Mouse (Mus musculus) liver (tissue): Measurements from ENCODE around the gene Clstn1.
A peak's percentile ranks its signal among the peaks of the same experiment; 100 is the strongest.
"Not testable (repeated sequence)": the region's sequence is repeated elsewhere in the genome, so short reads cannot be mapped to it uniquely, and the experiment has no call there.

Source experiments
- DNase-seq: peaks from one replicate; pipeline ENCODE4 v3.0.0-alpha.2; 2020; ENCODE audit warnings: mixed read lengths

Clstn1 gene

GRCm38 (mm10) chr4:149602236-149602635, 16.0 kb downstream of the Clstn1 start:
- no peak for DNase-seq

GRCm38 (mm10) chr4:149603860-149604259, 17.6 kb downstream of the Clstn1 start:
- no peak for DNase-seq

DNA sequence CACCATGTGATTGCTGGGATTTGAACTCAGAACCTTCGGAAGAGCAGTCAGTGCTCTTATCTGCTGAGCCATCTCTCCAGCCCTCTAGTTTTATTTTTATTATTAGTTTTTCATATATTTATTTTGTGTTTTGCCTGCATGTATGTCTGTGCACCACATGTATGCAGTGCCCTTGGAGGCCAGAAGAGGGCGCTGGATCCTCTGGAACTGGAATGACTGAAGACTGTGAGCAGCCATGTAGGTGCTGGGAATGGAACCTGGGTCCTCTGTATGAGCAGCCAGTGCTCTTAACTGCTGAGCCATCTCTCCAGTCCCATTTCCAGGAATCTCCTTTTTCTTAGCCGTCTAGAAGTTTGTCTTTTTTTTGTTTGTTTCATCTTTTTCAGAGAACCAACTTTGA, 18.2 kb downstream of the Clstn1 start:
- DNase-seq: no peak

DNA sequence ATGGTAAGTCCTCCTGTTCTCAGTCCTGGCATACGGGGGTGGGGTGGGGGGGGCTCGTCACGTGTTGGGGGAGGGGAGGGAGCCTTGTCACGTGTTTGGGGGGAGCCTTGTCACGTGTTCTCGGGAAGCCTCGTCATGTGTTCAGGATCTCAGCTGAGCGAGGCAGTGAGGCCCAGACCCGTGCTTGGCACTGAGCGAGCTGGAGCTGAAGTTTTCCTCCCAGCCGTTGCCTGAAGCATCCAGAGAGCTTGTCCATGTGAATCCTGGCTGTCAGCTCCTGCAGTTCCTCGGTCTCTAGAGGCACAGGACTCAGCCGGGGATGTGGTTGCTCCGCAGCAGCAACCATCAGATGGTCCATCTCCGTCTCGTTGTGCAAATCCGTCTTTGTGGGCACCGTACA, 19.8 kb downstream of the Clstn1 start:
- DNase-seq: no peak

- DNase-seq: no peak
Measured at GRCm38 (mm10) chr4:149606766-149607358, 20.6 kb downstream of the Clstn1 start.

GRCm38 (mm10) chr4:149607591-149608308, 21.5 kb downstream of the Clstn1 start:
- no peak for DNase-seq

DNA sequence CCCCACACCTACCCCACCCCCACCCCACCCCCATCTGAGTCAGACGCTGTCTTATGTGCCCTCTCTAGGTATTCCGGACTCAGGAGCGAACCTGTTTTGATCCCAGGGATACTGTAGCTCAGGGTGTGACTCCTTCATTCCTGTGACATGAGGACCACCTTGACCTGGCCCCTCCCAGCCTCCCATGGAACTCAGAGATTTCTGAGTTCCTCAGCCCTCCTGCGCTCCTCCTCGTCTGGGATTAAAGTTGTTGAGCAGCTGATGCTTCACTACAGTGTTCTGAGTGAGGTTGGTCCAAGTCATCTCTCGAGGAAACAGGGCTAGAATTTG, 22.0 kb downstream of the Clstn1 start:
- no peak for DNase-seq

GRCm38 (mm10) chr4:149609256-149610025, 23.2 kb downstream of the Clstn1 start:
- no peak for DNase-seq

- peak; percentile 45 for DNase-seq
Measured at GRCm38 (mm10) chr4:149611376-149612044, 25.2 kb downstream of the Clstn1 start.

DNA sequence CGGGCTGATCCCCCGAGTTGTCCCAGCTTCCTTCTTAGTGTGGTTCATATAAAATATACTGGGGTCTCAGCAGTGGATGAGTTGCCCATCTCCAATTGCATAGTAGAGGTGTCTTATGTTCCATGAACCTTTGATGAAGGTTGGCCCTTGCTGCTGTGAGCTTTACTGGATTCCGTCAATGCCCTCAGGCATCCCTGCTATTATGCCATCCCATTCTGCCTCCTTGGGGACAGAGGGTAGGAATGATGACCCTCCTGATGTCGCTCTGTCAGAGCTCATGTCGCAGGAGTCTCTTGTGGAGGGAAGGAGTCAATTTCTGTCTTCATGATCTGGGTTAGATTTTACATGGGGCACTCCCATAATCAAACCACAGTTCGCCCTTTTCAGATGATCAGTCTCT, 27.2 kb downstream of the Clstn1 start:
- not testable (repeated sequence) for DNase-seq

- DNase-seq: no peak
Measured at GRCm38 (mm10) chr4:149614869-149615268, 28.6 kb downstream of the Clstn1 start.

GRCm38 (mm10) chr4:149616999-149617398, 30.7 kb downstream of the Clstn1 start:
- DNase-seq: not testable (repeated sequence)

GRCm38 (mm10) chr4:149619988-149620387, 33.7 kb downstream of the Clstn1 start:
- no peak for DNase-seq

- no peak for DNase-seq
Measured at GRCm38 (mm10) chr4:149621286-149621685, 35.0 kb downstream of the Clstn1 start.

DNA sequence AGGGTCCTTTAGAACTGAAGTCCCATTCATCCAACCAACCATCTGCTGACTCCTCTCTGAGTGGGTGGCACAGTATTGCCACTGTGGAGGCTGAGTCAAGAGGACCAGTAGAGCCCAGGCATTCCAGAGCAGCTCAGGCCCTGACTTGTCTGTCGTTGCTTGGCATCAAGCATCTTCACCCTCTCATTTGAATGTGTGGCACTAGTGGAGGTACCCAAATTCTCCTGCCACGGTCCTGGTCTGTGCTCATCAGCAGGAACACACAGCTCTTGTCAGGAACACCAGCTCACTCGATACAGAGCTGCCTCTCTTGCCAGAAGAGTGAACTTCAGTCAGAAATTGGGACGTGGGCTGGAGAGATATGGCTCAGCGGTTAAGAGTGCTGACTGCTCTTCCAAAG, 37.4 kb downstream of the Clstn1 start:
- DNase-seq: no peak

DNA sequence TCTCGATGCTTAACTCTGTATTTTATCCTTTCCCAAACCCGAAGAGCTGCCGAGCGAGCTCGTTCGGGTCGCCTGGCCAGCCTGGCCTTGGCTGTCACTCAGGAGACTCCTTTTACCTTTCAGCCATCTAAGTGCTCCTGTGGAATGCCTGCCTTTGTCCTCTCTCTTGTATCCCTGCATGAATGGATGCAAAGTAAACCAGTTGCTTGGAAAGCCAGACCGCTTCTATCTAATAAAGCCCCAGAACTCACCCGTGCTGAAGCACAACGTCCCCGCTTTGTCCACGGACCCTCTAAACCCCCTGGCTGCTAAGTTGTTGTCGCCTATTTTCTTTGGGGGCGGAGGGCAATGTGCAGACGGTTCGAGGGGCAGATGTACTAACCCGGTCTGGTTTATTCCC, 40.5 kb downstream of the Clstn1 start:
- DNase-seq: no peak

GRCm38 (mm10) chr4:149628372-149628771, 42.1 kb downstream of the Clstn1 start:
- peak; percentile 73 for DNase-seq

DNA sequence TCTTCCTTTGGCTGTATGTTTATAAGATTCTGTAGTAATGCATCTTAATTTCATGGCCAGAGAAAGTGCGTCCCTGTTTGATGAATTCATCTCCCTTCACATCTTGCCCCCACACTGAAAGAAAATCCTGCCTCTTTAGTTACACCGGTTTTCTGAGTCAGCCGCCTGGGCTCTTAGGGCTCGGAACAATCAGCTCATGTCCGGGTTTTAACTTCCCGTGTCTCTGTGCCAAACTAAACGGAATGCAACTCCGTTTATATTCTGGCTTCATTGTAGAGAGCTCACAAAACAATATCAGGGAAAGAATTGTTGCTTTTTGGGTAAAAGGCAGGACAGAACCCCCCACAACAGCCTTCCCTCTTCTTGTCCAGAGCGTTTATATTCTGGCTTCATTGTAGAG, 42.5 kb downstream of the Clstn1 start:
- no peak for DNase-seq

GRCm38 (mm10) chr4:149632670-149633307, 46.5 kb downstream of the Clstn1 start:
- DNase-seq: peak; percentile 80

- DNase-seq: no peak
Measured at GRCm38 (mm10) chr4:149634157-149634556, 47.9 kb downstream of the Clstn1 start.

DNA sequence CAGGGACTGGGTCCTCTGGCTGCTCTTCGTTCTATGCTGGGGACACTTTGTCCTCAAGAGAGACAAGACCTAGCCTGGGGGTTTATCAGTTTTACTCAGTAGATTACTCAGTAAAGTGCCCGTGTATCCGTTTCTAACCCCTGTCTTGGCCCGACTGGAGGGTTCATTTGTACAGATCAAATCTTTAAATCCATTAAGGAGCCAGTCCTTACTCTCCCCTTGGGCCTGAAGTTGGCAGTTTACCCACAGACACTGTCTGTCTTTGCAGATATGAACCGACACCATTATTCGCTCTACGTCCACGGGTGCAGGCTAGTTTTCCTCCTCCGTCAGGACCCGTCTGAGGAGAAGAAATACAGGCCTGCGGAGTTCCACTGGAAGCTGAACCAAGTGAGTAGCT, 48.7 kb downstream of the Clstn1 start:
- no peak for DNase-seq

DNA sequence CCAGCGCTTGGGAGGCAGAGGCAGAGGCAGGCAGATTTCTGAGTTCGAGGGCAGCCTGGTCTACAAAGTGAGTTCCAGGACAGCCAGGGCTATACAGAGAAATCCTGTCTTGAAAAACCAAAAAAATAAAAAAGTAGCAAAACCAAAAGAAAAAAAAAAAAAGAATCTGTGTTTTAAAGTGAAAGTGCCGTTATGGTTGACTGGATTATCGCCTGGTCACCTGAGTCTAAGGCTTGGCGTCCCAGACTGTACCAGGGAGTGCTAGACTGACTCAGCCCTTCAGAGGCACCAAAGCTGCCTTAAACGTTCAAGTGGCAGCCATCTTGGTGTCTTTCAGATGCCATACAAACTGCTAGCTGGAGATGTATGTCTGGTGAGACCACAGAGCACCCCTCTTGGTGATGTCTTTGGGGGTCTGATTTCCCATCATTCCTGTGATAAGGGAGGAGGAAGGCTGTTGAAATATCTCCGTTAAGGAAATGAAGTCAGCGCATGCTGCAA, 49.7 kb downstream of the Clstn1 start:
- DNase-seq: no peak

- no peak for DNase-seq
Measured at GRCm38 (mm10) chr4:149637942-149638341, 51.7 kb downstream of the Clstn1 start.
